Mouse (Mus musculus) adipose tissue, adult 10 weeks (tissue): ENCODE results near the gene Ggact. TPM values are rescaled to one million over a fixed set of nuclear protein-coding genes. Genes with fewer than 3 reads are reported as not detected.

ENCODE experiments used
- polyA plus RNA-seq: library from polyadenylated mRNA; stranded (reverse); fragments of 350-450 nt; fragmentation: Illumina TruSeq; extraction: RNeasy Lipid Tissue Mini Kit (QIAGEN cat#74804); gene quantifications from one replicate; pipeline ENCODE4 v1.2.3, GENCODE M21; 2014; ENCODE audit warnings: low read depth, low replicate concordance

Ggact gene
- 35.8 TPM for polyA plus RNA-seq

GRCm38 (mm10) chr14:122913657-122914056, at the start of gene Ggact:
Gene Ggact (minus strand): TSS chr14:122913757.

Other genes starting within 250 kb of the Ggact start
- 12.2 TPM for gene Tmtc4, start 70.3 kb upstream of the Ggact start, polyA plus RNA-seq